Mouse (Mus musculus): ENCODE results near the gene Agtr2. TPM values are rescaled to one million over a fixed set of nuclear protein-coding genes. Genes with fewer than 3 reads are reported as not detected.
"Not testable (repeated sequence)": the region's sequence is repeated elsewhere in the genome, so short reads cannot be mapped to it uniquely, and the experiment has no call there.

Gene Agtr2
- polyA plus RNA-seq (2014; fragmentation: Nextera tagmentation; extraction: Ambion mirVana): 7.2 and 8.3 TPM in 2 replicates

DNA sequence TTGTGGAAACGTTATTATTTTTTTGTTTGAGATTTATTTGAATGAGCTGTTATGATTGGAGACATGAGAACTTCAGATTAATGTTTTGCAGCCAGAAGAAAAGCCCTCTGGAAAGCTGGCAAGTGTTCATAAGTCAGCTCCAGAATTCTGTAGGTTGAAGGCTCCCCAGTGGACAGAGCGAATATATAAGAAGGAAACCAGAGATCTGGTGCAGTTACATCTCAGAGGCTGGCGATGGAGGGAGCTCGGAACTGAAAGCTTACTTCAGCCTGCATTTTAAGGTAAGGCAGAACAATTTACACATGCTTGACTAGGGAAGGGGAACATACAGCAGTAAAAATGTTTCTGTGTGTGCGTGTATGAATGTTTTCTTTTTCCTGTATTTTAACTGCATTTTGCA lies at the start of gene Agtr2:
Agtr2 (plus strand) TSS at position 131 of the 400 bp plus-strand sequence.
- Histone ChIP-seq H3K9me3 (ENCODE audit: control insufficient read depth, low read length) (no peaks in the 10 kb centered on the region), H3K27ac (ENCODE audit: low read depth, low read length) (no peak within 1 kb of the TSS), H3K27me3 (ENCODE audit: control insufficient read depth, insufficient read depth, low read length) (no peaks in the 10 kb centered on the region), H3K4me1 (ENCODE audit: control insufficient read depth, insufficient read depth, low read length) (no peaks in the 10 kb centered on the region), H3K4me2 (ENCODE audit: low read depth, low read length) (no peak within 1 kb of the TSS), H3K9ac (replicated peaks; ENCODE audit: low read depth, low read length) (no peak within 1 kb of the TSS), H3K4me3 (ENCODE audit: low read depth, low read length) (no peak within 1 kb of the TSS), H3K36me3 (ENCODE audit: control insufficient read depth, insufficient read depth, low read length) (no peaks in the 10 kb centered on the region)
- WGBS: 54% methylated on average over 5 of the region's 5 CpGs
- ATAC-seq (ENCODE audit: low read depth): no peak

DNA sequence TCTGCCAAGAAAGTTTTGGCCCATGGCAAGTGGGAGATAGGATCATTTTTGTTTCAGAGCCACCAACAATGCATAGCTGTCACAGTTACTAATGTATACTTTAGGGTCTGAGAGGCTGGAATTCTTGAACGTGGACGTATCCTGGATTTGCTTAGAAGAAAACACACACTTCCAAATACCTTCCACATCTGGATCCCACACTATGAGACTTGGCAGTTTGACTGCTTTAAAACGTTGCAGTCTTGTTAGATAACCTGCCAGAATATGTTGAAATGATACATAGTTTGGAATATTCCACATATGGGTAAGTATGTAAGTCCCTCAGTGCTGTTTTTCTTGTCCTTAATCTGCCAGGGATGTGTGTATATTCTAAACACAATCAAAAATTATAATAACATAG lies 31.8 kb upstream of the Agtr2 start:
- Histone ChIP-seq H3K9me3 (ENCODE audit: control insufficient read depth, low read length) (no peaks in the 10 kb centered on the region), H3K4me1 (ENCODE audit: control insufficient read depth, insufficient read depth, low read length) (no peaks in the 10 kb centered on the region), H3K27me3 (ENCODE audit: control insufficient read depth, insufficient read depth, low read length) (no peaks in the 10 kb centered on the region), H3K36me3 (ENCODE audit: control insufficient read depth, insufficient read depth, low read length) (no peaks in the 10 kb centered on the region), H3K27ac (ENCODE audit: low read depth, low read length) (no peak overlapping the region), H3K9ac (replicated peaks; ENCODE audit: low read depth, low read length) (no peak overlapping the region), H3K4me2 (ENCODE audit: low read depth, low read length) (no peak overlapping the region), H3K4me3 (ENCODE audit: low read depth, low read length) (no peak overlapping the region)
- 57% methylated on average over 3 of the region's 3 CpGs for WGBS
- ATAC-seq (ENCODE audit: low read depth): no peak

DNA sequence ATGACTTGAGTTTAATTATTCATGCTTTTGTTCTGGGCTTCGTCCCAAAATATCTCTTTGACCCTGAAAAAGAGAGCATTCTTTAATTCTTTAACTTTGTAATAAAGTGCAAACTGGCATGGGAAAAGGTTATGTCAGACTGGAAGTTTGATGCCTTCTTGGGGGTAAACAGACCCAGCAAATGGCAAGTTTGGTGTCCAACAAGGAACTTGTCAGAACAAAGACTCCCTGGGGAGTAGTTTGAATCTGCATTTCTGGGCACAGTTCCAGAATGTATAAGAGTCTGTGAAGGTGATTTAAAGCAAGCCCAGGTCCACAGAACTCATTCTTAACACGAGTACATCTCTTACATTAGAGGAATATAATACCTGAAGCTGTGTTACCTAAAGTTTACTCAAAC lies 3.8 kb downstream of the Agtr2 start:
- no peak overlapping the region for H3K4me2 ChIP-seq (ENCODE audit: low read depth, low read length)
- WGBS: 41% methylated on average over 2 of the region's 2 CpGs
- no peak overlapping the region for H3K4me3 ChIP-seq (ENCODE audit: low read depth, low read length)
- no peak for ATAC-seq (ENCODE audit: low read depth)
- no peak overlapping the region for H3K27ac ChIP-seq (ENCODE audit: low read depth, low read length)
- H3K9me3 ChIP-seq (ENCODE audit: control insufficient read depth, low read length): no peaks in the 10 kb centered on the region
- H3K36me3 ChIP-seq (ENCODE audit: control insufficient read depth, insufficient read depth, low read length): no peaks in the 10 kb centered on the region
- no peaks in the 10 kb centered on the region for H3K27me3 ChIP-seq (ENCODE audit: control insufficient read depth, insufficient read depth, low read length)
- H3K9ac ChIP-seq (replicated peaks; ENCODE audit: low read depth, low read length): no peak overlapping the region
- H3K4me1 ChIP-seq (ENCODE audit: control insufficient read depth, insufficient read depth, low read length): no peaks in the 10 kb centered on the region

DNA sequence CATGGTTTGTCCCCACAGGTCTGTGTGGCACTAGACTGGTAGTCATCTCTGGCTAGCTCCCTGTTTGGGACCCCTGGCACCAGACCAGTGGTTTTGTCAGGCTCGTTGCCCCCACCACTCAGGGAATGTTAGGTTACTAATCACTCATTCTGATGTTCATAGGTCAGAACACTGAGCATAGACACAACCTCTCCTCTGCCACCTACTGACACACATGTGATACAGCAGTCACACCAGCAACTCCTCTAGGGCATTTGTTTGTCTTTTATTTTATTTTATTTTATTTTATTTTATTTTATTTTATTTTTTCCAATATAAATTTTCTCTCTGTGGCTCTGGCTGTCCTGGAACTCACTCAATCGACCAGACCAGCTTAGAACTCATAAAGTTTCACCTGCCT lies 15.9 kb downstream of the Agtr2 start:
- ATAC-seq (ENCODE audit: low read depth): no peak
- Histone ChIP-seq H3K27ac (ENCODE audit: low read depth, low read length) (no peak overlapping the region), H3K36me3 (ENCODE audit: control insufficient read depth, insufficient read depth, low read length) (no peaks in the 10 kb centered on the region), H3K9ac (replicated peaks; ENCODE audit: low read depth, low read length) (no peak overlapping the region), H3K4me2 (ENCODE audit: low read depth, low read length) (no peak overlapping the region), H3K9me3 (ENCODE audit: control insufficient read depth, low read length) (no peaks in the 10 kb centered on the region), H3K4me1 (ENCODE audit: control insufficient read depth, insufficient read depth, low read length) (no peaks in the 10 kb centered on the region), H3K27me3 (ENCODE audit: control insufficient read depth, insufficient read depth, low read length) (no peaks in the 10 kb centered on the region), H3K4me3 (ENCODE audit: low read depth, low read length) (no peak overlapping the region)
- WGBS: 37% methylated on average over 2 of the region's 2 CpGs

DNA sequence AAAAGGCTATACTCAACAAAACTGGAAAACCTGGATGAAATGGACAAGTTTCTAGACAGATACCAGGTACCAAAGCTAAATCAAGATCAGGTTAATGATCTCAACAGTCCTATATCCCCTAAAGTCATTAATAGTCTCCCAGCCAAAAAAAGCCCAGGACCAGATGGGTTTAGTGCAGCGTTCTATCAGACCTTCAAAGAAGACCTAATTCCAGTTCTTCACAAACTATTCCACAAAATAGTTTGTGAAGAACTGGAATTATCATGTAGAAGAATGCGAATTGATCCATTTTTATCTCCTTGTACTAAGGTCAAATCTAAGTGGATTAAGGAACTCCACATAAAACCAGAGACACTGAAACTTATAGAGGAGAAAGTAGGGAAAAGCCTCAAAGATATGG lies 23.0 kb downstream of the Agtr2 start:
- not testable (repeated sequence) for H3K27ac ChIP-seq (ENCODE audit: low read depth, low read length); H3K36me3 ChIP-seq (ENCODE audit: control insufficient read depth, insufficient read depth, low read length); ATAC-seq (ENCODE audit: low read depth); H3K27me3 ChIP-seq (ENCODE audit: control insufficient read depth, insufficient read depth, low read length); H3K9me3 ChIP-seq (ENCODE audit: control insufficient read depth, low read length); H3K4me1 ChIP-seq (ENCODE audit: control insufficient read depth, insufficient read depth, low read length); H3K4me3 ChIP-seq (ENCODE audit: low read depth, low read length); H3K9ac ChIP-seq (replicated peaks; ENCODE audit: low read depth, low read length); H3K4me2 ChIP-seq (ENCODE audit: low read depth, low read length)
- WGBS: 87% methylated on average over 2 of the region's 2 CpGs

DNA sequence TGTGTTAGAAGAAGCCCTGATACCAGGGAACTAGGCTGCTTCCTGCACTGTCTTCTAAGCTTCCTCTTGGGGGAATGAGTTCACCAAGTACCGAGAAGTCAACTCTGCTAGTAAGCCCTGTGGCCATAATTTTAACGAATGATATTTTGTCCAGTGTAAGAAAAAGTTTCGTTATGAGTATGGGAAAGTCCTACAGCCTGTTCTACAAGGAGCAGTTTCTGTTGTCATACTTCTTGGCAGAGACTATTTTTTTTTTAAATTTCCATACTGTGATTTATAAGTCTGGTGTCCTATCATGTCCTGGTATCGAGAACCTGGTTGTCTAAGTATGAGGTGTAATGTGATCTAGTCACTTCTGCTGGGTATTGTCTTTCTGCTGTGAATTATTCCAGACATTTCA lies 38.2 kb downstream of the Agtr2 start:
- Histone ChIP-seq H3K4me2 (ENCODE audit: low read depth, low read length) (no peak overlapping the region), H3K27me3 (ENCODE audit: control insufficient read depth, insufficient read depth, low read length) (no peaks in the 10 kb centered on the region), H3K36me3 (ENCODE audit: control insufficient read depth, insufficient read depth, low read length) (no peaks in the 10 kb centered on the region), H3K4me1 (ENCODE audit: control insufficient read depth, insufficient read depth, low read length) (no peaks in the 10 kb centered on the region), H3K9me3 (ENCODE audit: control insufficient read depth, low read length) (no peaks in the 10 kb centered on the region), H3K4me3 (ENCODE audit: low read depth, low read length) (no peak overlapping the region), H3K27ac (ENCODE audit: low read depth, low read length) (no peak overlapping the region), H3K9ac (replicated peaks; ENCODE audit: low read depth, low read length) (no peak overlapping the region)
- 86% methylated on average over 4 of the region's 4 CpGs for WGBS
- no peak for ATAC-seq (ENCODE audit: low read depth)

Other genes with a start within 250 kb of the Agtr2 start
- not detected in 2 replicates for gene Slc6a14, start 230.4 kb downstream of the Agtr2 start, polyA plus RNA-seq (2014; fragmentation: Nextera tagmentation; extraction: Ambion mirVana)

All from neural tube, embryonic 14.5 days (tissue).